Mouse (Mus musculus) layer of hippocampus, adult 9-10 months (tissue): ENCODE results near the gene Gm20820.
"Not testable (repeated sequence)": the region's sequence is repeated elsewhere in the genome, so short reads cannot be mapped to it uniquely, and the experiment has no call there.

Source experiments
- DNase-seq: peaks from one replicate; pipeline ENCODE4 v3.0.0; 2022; ENCODE audit warnings: low spot score

The Gm20820 gene

DNA sequence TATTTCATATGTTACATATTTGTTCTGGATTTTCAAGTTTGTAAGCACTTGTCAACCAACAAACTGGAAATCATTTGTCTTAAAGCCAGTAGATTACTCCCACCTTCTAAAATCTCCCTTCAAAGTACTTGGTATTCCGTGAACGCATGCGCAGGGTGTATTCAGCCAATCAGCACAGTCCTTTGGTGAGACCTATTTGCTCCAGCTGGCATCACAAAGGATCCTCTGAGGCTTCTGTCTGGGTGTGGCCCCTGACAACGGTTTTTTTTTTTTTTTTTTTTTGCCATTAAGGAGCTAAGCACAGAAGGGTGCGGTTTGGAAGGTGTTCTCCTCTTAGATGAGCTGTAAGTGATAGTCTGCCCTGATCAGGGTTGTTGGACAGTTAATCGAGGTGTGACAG is at the start of gene Gm20820:
TSS of gene Gm20820 (plus strand) at position 301 of the 400 bp plus-strand sequence.
- not testable (repeated sequence) for DNase-seq
